Mouse (Mus musculus): ENCODE results near the gene Adprhl2. TPM values are rescaled to one million over a fixed set of nuclear protein-coding genes. Genes with fewer than 3 reads are reported as not detected.
A peak's percentile ranks its signal among the peaks of the same experiment; 100 is the strongest.

Gene Adprhl2
- 33.8 and 35.7 TPM in 2 replicates for polyA plus RNA-seq (2015; fragmentation: Nextera tagmentation; extraction: Ambion mirVana)

GRCm38 (mm10) chr4:126321111-126321853 is at the start of gene Adprhl2:
Gene Adprhl2 (minus strand): TSS chr4:126321703.
- TF ChIP-seq CTCF (IDR thresholded peaks at IDR 0.05; ENCODE audit: low read depth) (peak; percentile 100), EP300 (optimal IDR thresholded peaks at IDR 0.05) (peak; percentile 24)

GRCm38 (mm10) chr4:126360069-126360468 is 38.6 kb upstream of the Adprhl2 start:
- Histone ChIP-seq H3K4me2 (replicated peaks; ENCODE audit: low read depth) (no peak overlapping the region), H3K4me3 (ENCODE audit: low read depth, low read length) (no peak overlapping the region), H3K9me3 (ENCODE audit: control insufficient read depth, low read length) (no peaks in the 10 kb centered on the region), H3K4me1 (replicated peaks; ENCODE audit: control insufficient read depth, insufficient read depth) (no peaks in the 10 kb centered on the region), H3K27ac (replicated peaks) (no peak overlapping the region), H3K9ac (ENCODE audit: low read length) (no peak overlapping the region), H3K27me3 (ENCODE audit: control insufficient read depth, insufficient read depth, low read length) (no peaks in the 10 kb centered on the region), H3K36me3 (ENCODE audit: control insufficient read depth, insufficient read depth, low read length) (peaks cover 12% of the 10 kb centered on the region)
- TF ChIP-seq EP300 (optimal IDR thresholded peaks at IDR 0.05) (no peak), CTCF (IDR thresholded peaks at IDR 0.05; ENCODE audit: low read depth) (no peak)
- 76% methylated on average over 1 of the region's 1 CpGs for WGBS
- DNase-seq (ENCODE audit: low spot score) (no peak), ATAC-seq (ENCODE audit: low FRiP score, low TSS enrichment) (0 out of 2 replicates have a peak, but pooled peaks have one; percentile 40)

More at GRCm38 (mm10) chr4:126321111-126321853, at the start of gene Adprhl2:
- Histone ChIP-seq H3K27me3 (ENCODE audit: control insufficient read depth, insufficient read depth, low read length) (no peaks in the 10 kb centered on the region), H3K9me3 (ENCODE audit: control insufficient read depth, low read length) (no peaks in the 10 kb centered on the region), H3K27ac (replicated peaks) (peak within 1 kb of the TSS; percentile 81), H3K4me3 (ENCODE audit: low read depth, low read length) (peak within 1 kb of the TSS; percentile 94), H3K36me3 (ENCODE audit: control insufficient read depth, insufficient read depth, low read length) (peaks cover 10% of the 10 kb centered on the region), H3K4me2 (replicated peaks; ENCODE audit: low read depth) (peak within 1 kb of the TSS; percentile 86), H3K9ac (ENCODE audit: low read length) (peak within 1 kb of the TSS; percentile 87), H3K4me1 (replicated peaks; ENCODE audit: control insufficient read depth, insufficient read depth) (peaks cover 4% of the 10 kb centered on the region)
- DNase-seq (ENCODE audit: low spot score): peak; percentile 99
- peak; percentile 88 for ATAC-seq (ENCODE audit: low FRiP score, low TSS enrichment)
- WGBS: under 1% methylated on average over 79 of the region's 80 CpGs

DNA sequence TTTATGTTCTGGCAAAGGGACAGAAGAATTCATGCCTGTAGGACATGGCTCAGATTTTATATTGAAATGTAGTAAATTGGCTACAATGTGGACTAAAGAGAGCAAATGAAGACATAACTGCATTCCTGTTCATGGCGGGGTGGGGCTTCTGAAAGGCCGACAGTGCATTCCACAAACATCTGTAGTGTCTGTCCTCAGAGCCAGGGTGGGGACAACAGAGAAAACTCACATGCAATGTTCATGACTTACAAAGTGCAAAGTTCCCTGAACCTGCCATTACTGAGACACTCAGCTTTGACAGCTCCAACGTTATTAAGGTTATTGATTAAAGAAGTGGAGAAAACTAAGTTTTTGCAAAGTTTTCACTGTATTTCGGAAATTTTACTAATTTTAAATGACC is 21.9 kb upstream of the Adprhl2 start:
- no peaks in the 10 kb centered on the region for H3K9me3 ChIP-seq (ENCODE audit: control insufficient read depth, low read length)
- no peak overlapping the region for H3K4me2 ChIP-seq (replicated peaks; ENCODE audit: low read depth)
- H3K9ac ChIP-seq (ENCODE audit: low read length): no peak overlapping the region
- H3K27ac ChIP-seq (replicated peaks): no peak overlapping the region
- no peak for TF ChIP-seq EP300 (optimal IDR thresholded peaks at IDR 0.05)
- TF ChIP-seq CTCF (IDR thresholded peaks at IDR 0.05; ENCODE audit: low read depth): no peak
- DNase-seq (ENCODE audit: low spot score) (no peak), ATAC-seq (ENCODE audit: low FRiP score, low TSS enrichment) (no peak)
- no peaks in the 10 kb centered on the region for H3K27me3 ChIP-seq (ENCODE audit: control insufficient read depth, insufficient read depth, low read length)
- WGBS: 56% methylated on average over 4 of the region's 4 CpGs
- H3K4me1 ChIP-seq (replicated peaks; ENCODE audit: control insufficient read depth, insufficient read depth): no peaks in the 10 kb centered on the region
- H3K36me3 ChIP-seq (ENCODE audit: control insufficient read depth, insufficient read depth, low read length): peaks cover 4% of the 10 kb centered on the region; the same call in 1 of the 2 replicates
- H3K4me3 ChIP-seq (ENCODE audit: low read depth, low read length): no peak overlapping the region

DNA sequence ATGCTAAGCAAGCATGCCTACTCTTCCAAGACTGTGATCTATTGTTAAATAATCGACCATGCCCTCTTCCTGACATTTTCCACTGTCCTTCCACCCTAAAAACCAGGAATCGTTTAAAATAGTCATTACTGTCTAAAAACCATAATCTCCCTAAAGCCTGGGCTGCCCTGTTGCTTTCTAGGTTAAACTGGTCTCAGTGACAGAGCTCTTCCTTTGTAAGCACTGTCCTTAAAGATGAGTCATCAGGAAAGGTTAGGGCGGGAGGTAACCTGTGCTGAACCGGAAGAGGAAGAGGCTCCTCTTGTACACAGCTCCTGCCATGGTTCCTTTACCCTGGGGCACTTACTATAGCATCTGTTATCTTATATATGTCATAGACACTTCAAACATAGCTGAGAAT is 18.0 kb upstream of the Adprhl2 start:
- H3K9me3 ChIP-seq (ENCODE audit: control insufficient read depth, low read length): no peaks in the 10 kb centered on the region
- no peak overlapping the region for H3K27ac ChIP-seq (replicated peaks)
- no peaks in the 10 kb centered on the region for H3K4me1 ChIP-seq (replicated peaks; ENCODE audit: control insufficient read depth, insufficient read depth)
- TF ChIP-seq EP300 (optimal IDR thresholded peaks at IDR 0.05): no peak
- no peak for TF ChIP-seq CTCF (IDR thresholded peaks at IDR 0.05; ENCODE audit: low read depth)
- no peaks in the 10 kb centered on the region for H3K36me3 ChIP-seq (ENCODE audit: control insufficient read depth, insufficient read depth, low read length)
- H3K4me3 ChIP-seq (ENCODE audit: low read depth, low read length): no peak overlapping the region
- no peak for ATAC-seq (ENCODE audit: low FRiP score, low TSS enrichment)
- 50% methylated on average over 4 of the region's 4 CpGs for WGBS
- H3K9ac ChIP-seq (ENCODE audit: low read length): no peak overlapping the region
- no peak overlapping the region for H3K4me2 ChIP-seq (replicated peaks; ENCODE audit: low read depth)
- DNase-seq (ENCODE audit: low spot score): no peak
- H3K27me3 ChIP-seq (ENCODE audit: control insufficient read depth, insufficient read depth, low read length): no peaks in the 10 kb centered on the region

DNA sequence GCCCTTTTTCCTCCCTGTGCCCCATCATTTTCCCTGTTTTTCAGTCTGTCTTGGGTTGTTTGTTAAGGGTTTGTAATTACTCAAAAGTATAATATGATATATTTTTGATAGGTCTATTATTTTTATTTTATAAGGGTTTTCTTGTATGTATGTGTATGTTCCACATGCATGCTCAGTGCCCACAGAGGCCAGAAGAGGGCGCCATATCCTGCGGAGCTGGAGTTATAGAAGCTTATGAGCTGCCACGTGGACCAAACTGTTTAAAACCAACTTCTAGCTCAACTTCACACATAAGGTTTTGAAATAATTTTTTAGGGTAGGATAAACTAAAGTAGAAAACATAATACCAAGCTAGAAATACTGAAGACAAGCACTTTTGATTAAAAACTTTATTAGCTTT is 10.9 kb upstream of the Adprhl2 start:
- no peak for TF ChIP-seq EP300 (optimal IDR thresholded peaks at IDR 0.05)
- peak; percentile 56 for TF ChIP-seq CTCF (IDR thresholded peaks at IDR 0.05; ENCODE audit: low read depth)
- ATAC-seq (ENCODE audit: low FRiP score, low TSS enrichment): no peak
- H3K4me2 ChIP-seq (replicated peaks; ENCODE audit: low read depth): no peak overlapping the region

GRCm38 (mm10) chr4:126331751-126332150 is 10.2 kb upstream of the Adprhl2 start:
- 10% methylated on average over 1 of the region's 1 CpGs for WGBS
- no peak overlapping the region for H3K9ac ChIP-seq (ENCODE audit: low read length)

More for the DNA sequence above, 10.9 kb upstream of the Adprhl2 start:
- WGBS: 50% methylated on average over 3 of the region's 3 CpGs
- no peaks in the 10 kb centered on the region for H3K4me1 ChIP-seq (replicated peaks; ENCODE audit: control insufficient read depth, insufficient read depth)
- no peak overlapping the region for H3K4me3 ChIP-seq (ENCODE audit: low read depth, low read length)
- H3K9me3 ChIP-seq (ENCODE audit: control insufficient read depth, low read length): no peaks in the 10 kb centered on the region
- no peak overlapping the region for H3K27ac ChIP-seq (replicated peaks)
- H3K9ac ChIP-seq (ENCODE audit: low read length): no peak overlapping the region
- DNase-seq (ENCODE audit: low spot score): no peak
- H3K27me3 ChIP-seq (ENCODE audit: control insufficient read depth, insufficient read depth, low read length): no peaks in the 10 kb centered on the region
- H3K36me3 ChIP-seq (ENCODE audit: control insufficient read depth, insufficient read depth, low read length): no peaks in the 10 kb centered on the region

More at GRCm38 (mm10) chr4:126331751-126332150, 10.2 kb upstream of the Adprhl2 start:
- TF ChIP-seq EP300 (optimal IDR thresholded peaks at IDR 0.05) (no peak), CTCF (IDR thresholded peaks at IDR 0.05; ENCODE audit: low read depth) (no peak)
- ATAC-seq (ENCODE audit: low FRiP score, low TSS enrichment): no peak
- no peaks in the 10 kb centered on the region for H3K4me1 ChIP-seq (replicated peaks; ENCODE audit: control insufficient read depth, insufficient read depth)
- H3K27ac ChIP-seq (replicated peaks): no peak overlapping the region
- no peaks in the 10 kb centered on the region for H3K27me3 ChIP-seq (ENCODE audit: control insufficient read depth, insufficient read depth, low read length)
- H3K4me2 ChIP-seq (replicated peaks; ENCODE audit: low read depth): no peak overlapping the region
- DNase-seq (ENCODE audit: low spot score): peak; percentile 13
- H3K36me3 ChIP-seq (ENCODE audit: control insufficient read depth, insufficient read depth, low read length): no peaks in the 10 kb centered on the region
- H3K9me3 ChIP-seq (ENCODE audit: control insufficient read depth, low read length): no peaks in the 10 kb centered on the region
- H3K4me3 ChIP-seq (ENCODE audit: low read depth, low read length): no peak overlapping the region

Data from stomach, postnatal 0 days (tissue).